Mouse (Mus musculus): ENCODE measurements around the gene Gls.

GRCm38 (mm10) chr1:52258006-52258749, 25.1 kb upstream of the Gls start:
- no peak for TF ChIP-seq POLR2A (IDR thresholded peaks at IDR 0.05; ENCODE audit: insufficient read length, low read depth)
- no peak for TF ChIP-seq MAX (IDR thresholded peaks at IDR 0.05; ENCODE audit: low read depth)
- TF ChIP-seq USF1 (IDR thresholded peaks at IDR 0.05; ENCODE audit: low read depth), result no peak
- no peak for TF ChIP-seq E2F4 (IDR thresholded peaks at IDR 0.05; ENCODE audit: insufficient read depth)

All from myocyte (in vitro differentiated cells).